Mouse (Mus musculus): ENCODE measurements around the gene Selenon.

Selenon gene

GRCm38 (mm10) chr4:134577281-134577680 lies 25.3 kb upstream of the Selenon start:
- no peak for DNase-seq

- DNase-seq: no peak
These were observed 23.5 kb upstream of the Selenon start for GRCm38 (mm10) chr4:134575486-134575885.

- no peak for DNase-seq
These were observed 20.7 kb upstream of the Selenon start for GRCm38 (mm10) chr4:134572449-134573300.

GRCm38 (mm10) chr4:134570704-134571451 lies 18.9 kb upstream of the Selenon start:
- no peak for DNase-seq

- DNase-seq: no peak
These were observed 17.9 kb upstream of the Selenon start for GRCm38 (mm10) chr4:134569831-134570230.

- DNase-seq: peak; percentile 53
These were observed 17.2 kb upstream of the Selenon start for GRCm38 (mm10) chr4:134569205-134569604.

- no peak for DNase-seq
These were observed 15.6 kb upstream of the Selenon start for GRCm38 (mm10) chr4:134567377-134568226.

GRCm38 (mm10) chr4:134564093-134564492 lies 12.1 kb upstream of the Selenon start:
- no peak for DNase-seq

- DNase-seq: no peak
These were observed 11.7 kb upstream of the Selenon start for GRCm38 (mm10) chr4:134563624-134564023.

GRCm38 (mm10) chr4:134562014-134562413 lies 10.0 kb upstream of the Selenon start:
- DNase-seq: no peak

GRCm38 (mm10) chr4:134560699-134561098 lies 8.7 kb upstream of the Selenon start:
- no peak for DNase-seq

GRCm38 (mm10) chr4:134559154-134559553 lies 7.2 kb upstream of the Selenon start:
- DNase-seq: no peak

GRCm38 (mm10) chr4:134558570-134559113 lies 6.7 kb upstream of the Selenon start:
- DNase-seq: no peak

- no peak for DNase-seq
These were observed 5.8 kb upstream of the Selenon start for GRCm38 (mm10) chr4:134557626-134558249.

GRCm38 (mm10) chr4:134555956-134556580 lies 4.1 kb upstream of the Selenon start:
- peak; percentile 67 for DNase-seq

GRCm38 (mm10) chr4:134553631-134554030 lies 1.7 kb upstream of the Selenon start:
- DNase-seq: no peak

GRCm38 (mm10) chr4:134549899-134550298 lies 2.1 kb downstream of the Selenon start:
- no peak for DNase-seq

- DNase-seq: no peak
These were observed 3.6 kb downstream of the Selenon start for GRCm38 (mm10) chr4:134548169-134548938.

- DNase-seq: no peak
These were observed 4.9 kb downstream of the Selenon start for GRCm38 (mm10) chr4:134546814-134547705.

GRCm38 (mm10) chr4:134543261-134543660 lies 8.7 kb downstream of the Selenon start:
- DNase-seq: peak; percentile 96
